Mouse (Mus musculus): Measurements from ENCODE around the gene Pfdn6. TPM values are rescaled to one million over a fixed set of nuclear protein-coding genes. Genes with fewer than 3 reads are reported as not detected.

Pfdn6 gene
- polyA plus RNA-seq, 1 experiment from 2014 or later = 96.8 TPM

- Histone ChIP-seq H3K27me3 (ENCODE audit: control insufficient read depth, insufficient read depth, low read length) (no peaks in the 10 kb centered on the region), H3K36me3 (ENCODE audit: control insufficient read depth, insufficient read depth, low read length) (peaks cover 13% of the 10 kb centered on the region), H3K9ac (ENCODE audit: low read length) (peak overlapping the region; percentile 72), H3K4me1 (replicated peaks; ENCODE audit: control insufficient read depth, insufficient read depth) (peaks cover 6% of the 10 kb centered on the region), H3K4me2 (replicated peaks; ENCODE audit: low read depth) (peak overlapping the region; percentile 87), H3K9me3 (ENCODE audit: control insufficient read depth, low read length) (no peaks in the 10 kb centered on the region), H3K27ac (replicated peaks) (peak overlapping the region; percentile 94), H3K4me3 (ENCODE audit: low read depth, low read length) (peak overlapping the region; percentile 50)
- DNase-seq (ENCODE audit: low spot score) = no peak
- ATAC-seq (ENCODE audit: low FRiP score, low TSS enrichment) = no peak
- 72% methylated on average over 10 of the region's 10 CpGs for WGBS
- no peak for TF ChIP-seq CTCF (IDR thresholded peaks at IDR 0.05; ENCODE audit: low read depth)
- TF ChIP-seq EP300 (optimal IDR thresholded peaks at IDR 0.05) = no peak
These were observed 10.0 kb upstream of the Pfdn6 start for GRCm38 (mm10) chr17:33950131-33950625.

- H3K9ac ChIP-seq (ENCODE audit: low read length) = no peak overlapping the region
- H3K4me1 ChIP-seq (replicated peaks; ENCODE audit: control insufficient read depth, insufficient read depth) = peaks cover 4% of the 10 kb centered on the region
- H3K36me3 ChIP-seq (ENCODE audit: control insufficient read depth, insufficient read depth, low read length) = peaks cover 16% of the 10 kb centered on the region
- H3K27ac ChIP-seq (replicated peaks) = peak overlapping the region; percentile 56; the same call in 1 of the 2 replicates
- TF ChIP-seq CTCF (IDR thresholded peaks at IDR 0.05; ENCODE audit: low read depth) (no peak), EP300 (optimal IDR thresholded peaks at IDR 0.05) (no peak)
- WGBS = 75% methylated on average over 19 of the region's 19 CpGs
- H3K4me3 ChIP-seq (ENCODE audit: low read depth, low read length) = no peak overlapping the region
- no peaks in the 10 kb centered on the region for H3K27me3 ChIP-seq (ENCODE audit: control insufficient read depth, insufficient read depth, low read length)
- no peaks in the 10 kb centered on the region for H3K9me3 ChIP-seq (ENCODE audit: control insufficient read depth, low read length)
- peak; percentile 72 for ATAC-seq (ENCODE audit: low FRiP score, low TSS enrichment)
- H3K4me2 ChIP-seq (replicated peaks; ENCODE audit: low read depth) = peak overlapping the region; percentile 87; the same call in 1 of the 2 replicates
- DNase-seq (ENCODE audit: low spot score) = peak; percentile 78
These were observed 8.9 kb upstream of the Pfdn6 start for GRCm38 (mm10) chr17:33948905-33949537.

- no peak for DNase-seq (ENCODE audit: low spot score)
- H3K4me2 ChIP-seq (replicated peaks; ENCODE audit: low read depth) = no peak overlapping the region; the same call in 1 of the 2 replicates
- no peak overlapping the region for H3K4me3 ChIP-seq (ENCODE audit: low read depth, low read length)
- TF ChIP-seq CTCF (IDR thresholded peaks at IDR 0.05; ENCODE audit: low read depth) = no peak
- TF ChIP-seq EP300 (optimal IDR thresholded peaks at IDR 0.05) = no peak
- no peak overlapping the region for H3K9ac ChIP-seq (ENCODE audit: low read length)
- H3K27me3 ChIP-seq (ENCODE audit: control insufficient read depth, insufficient read depth, low read length) = no peaks in the 10 kb centered on the region
- H3K4me1 ChIP-seq (replicated peaks; ENCODE audit: control insufficient read depth, insufficient read depth) = peaks cover 4% of the 10 kb centered on the region
- H3K27ac ChIP-seq (replicated peaks) = no peak overlapping the region; the same call in 1 of the 2 replicates
- 82% methylated on average over 22 of the region's 22 CpGs for WGBS
- H3K36me3 ChIP-seq (ENCODE audit: control insufficient read depth, insufficient read depth, low read length) = peaks cover 16% of the 10 kb centered on the region
- no peak; the same call in 1 of the 2 replicates for ATAC-seq (ENCODE audit: low FRiP score, low TSS enrichment)
- no peaks in the 10 kb centered on the region for H3K9me3 ChIP-seq (ENCODE audit: control insufficient read depth, low read length)
These were observed 8.2 kb upstream of the Pfdn6 start for GRCm38 (mm10) chr17:33948090-33948904.

GRCm38 (mm10) chr17:33947430-33948089 is 7.4 kb upstream of the Pfdn6 start:
- no peak overlapping the region for H3K27ac ChIP-seq (replicated peaks)
- no peak overlapping the region for H3K4me2 ChIP-seq (replicated peaks; ENCODE audit: low read depth)
- TF ChIP-seq EP300 (optimal IDR thresholded peaks at IDR 0.05) = no peak
- no peak overlapping the region for H3K4me3 ChIP-seq (ENCODE audit: low read depth, low read length)
- 84% methylated on average over 10 of the region's 10 CpGs for WGBS
- no peaks in the 10 kb centered on the region for H3K27me3 ChIP-seq (ENCODE audit: control insufficient read depth, insufficient read depth, low read length)
- DNase-seq (ENCODE audit: low spot score) = no peak
- no peak for ATAC-seq (ENCODE audit: low FRiP score, low TSS enrichment)
- no peaks in the 10 kb centered on the region for H3K9me3 ChIP-seq (ENCODE audit: control insufficient read depth, low read length)
- peaks cover 4% of the 10 kb centered on the region for H3K4me1 ChIP-seq (replicated peaks; ENCODE audit: control insufficient read depth, insufficient read depth)
- H3K9ac ChIP-seq (ENCODE audit: low read length) = no peak overlapping the region
- peaks cover 8% of the 10 kb centered on the region for H3K36me3 ChIP-seq (ENCODE audit: control insufficient read depth, insufficient read depth, low read length)

- H3K27me3 ChIP-seq (ENCODE audit: control insufficient read depth, insufficient read depth, low read length) = no peaks in the 10 kb centered on the region
- H3K4me1 ChIP-seq (replicated peaks; ENCODE audit: control insufficient read depth, insufficient read depth) = peaks cover 6% of the 10 kb centered on the region; the same call in 1 of the 2 replicates
- no peak overlapping the region for H3K9ac ChIP-seq (ENCODE audit: low read length)
- DNase-seq (ENCODE audit: low spot score) (no peak), ATAC-seq (ENCODE audit: low FRiP score, low TSS enrichment) (no peak)
- H3K4me3 ChIP-seq (ENCODE audit: low read depth, low read length) = no peak overlapping the region
- no peak overlapping the region for H3K4me2 ChIP-seq (replicated peaks; ENCODE audit: low read depth)
- TF ChIP-seq EP300 (optimal IDR thresholded peaks at IDR 0.05) (no peak), CTCF (IDR thresholded peaks at IDR 0.05; ENCODE audit: low read depth) (no peak)
- peaks cover 7% of the 10 kb centered on the region for H3K36me3 ChIP-seq (ENCODE audit: control insufficient read depth, insufficient read depth, low read length)
- 90% methylated on average over 15 of the region's 15 CpGs for WGBS
- H3K27ac ChIP-seq (replicated peaks) = no peak overlapping the region
- H3K9me3 ChIP-seq (ENCODE audit: control insufficient read depth, low read length) = no peaks in the 10 kb centered on the region
These were observed 3.3 kb upstream of the Pfdn6 start for GRCm38 (mm10) chr17:33943454-33943853.

Measured in stomach, postnatal 0 days (tissue).